Mouse (Mus musculus): ENCODE measurements around the gene Gm1043. TPM values are rescaled to one million over a fixed set of nuclear protein-coding genes. Genes with fewer than 3 reads are reported as not detected.
A peak's percentile ranks its signal among the peaks of the same experiment; 100 is the strongest.

Gene Gm1043
- total RNA-seq, 4 experiments from 2014 or later, result 0.44 to 1.7 (median 1.1) TPM

GRCm38 (mm10) chr5:37073660-37074059 is 11.5 kb upstream of the Gm1043 start:
- DNase-seq, result no peak

DNA sequence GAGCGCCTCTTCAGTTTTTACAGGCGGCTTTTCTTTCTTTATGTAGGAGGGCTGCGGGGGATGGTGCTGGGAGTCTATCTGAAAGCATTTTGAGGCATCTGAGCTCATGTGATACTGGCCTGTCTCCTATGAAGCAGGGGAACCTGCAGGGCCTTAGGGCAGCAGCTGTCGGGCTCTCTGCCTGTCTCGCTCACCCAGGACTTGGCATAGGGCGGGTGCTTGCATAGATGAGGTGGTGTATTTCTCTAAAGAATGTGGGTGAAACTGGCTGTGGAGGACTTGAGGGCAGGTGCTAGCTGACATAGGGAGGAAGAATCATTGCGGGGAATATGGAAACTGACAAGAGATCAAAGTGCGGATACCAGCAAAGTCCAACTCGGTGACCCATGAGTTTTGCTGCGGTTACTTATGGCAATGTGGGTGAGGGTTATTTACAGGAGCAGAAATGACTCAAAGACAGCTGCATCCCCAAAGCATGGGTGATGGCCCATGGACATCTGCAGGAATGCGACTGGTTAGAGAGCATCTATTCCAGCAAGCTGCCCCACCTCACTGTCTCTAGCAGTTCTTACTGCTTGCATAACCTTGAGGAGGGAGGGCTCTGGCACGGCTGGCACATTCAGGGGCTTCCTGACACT is 8.4 kb upstream of the Gm1043 start:
- no peak for DNase-seq

DNA sequence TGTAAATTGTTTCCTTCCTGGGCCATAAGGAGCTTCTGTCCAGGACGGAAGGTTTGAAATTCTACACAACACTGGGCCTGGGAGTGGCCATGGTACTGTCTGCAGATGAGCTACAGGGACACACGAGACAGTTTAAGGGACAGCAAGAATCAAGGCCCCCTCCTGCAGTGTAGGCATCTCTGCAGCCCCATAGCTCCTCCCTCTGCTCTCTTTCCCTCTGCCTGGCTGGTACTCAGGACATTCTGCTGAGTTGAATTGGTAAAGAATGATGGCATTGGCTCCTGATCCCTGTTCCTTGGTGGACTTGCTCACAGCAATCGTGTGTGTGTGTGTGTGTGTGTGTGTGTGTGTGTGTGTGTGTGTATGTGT is 7.9 kb upstream of the Gm1043 start:
- DNase-seq, result no peak

- DNase-seq, result no peak
Measured at GRCm38 (mm10) chr5:37079484-37079883, 5.7 kb upstream of the Gm1043 start.

GRCm38 (mm10) chr5:37080601-37081000 is 4.6 kb upstream of the Gm1043 start:
- DNase-seq, result no peak

DNA sequence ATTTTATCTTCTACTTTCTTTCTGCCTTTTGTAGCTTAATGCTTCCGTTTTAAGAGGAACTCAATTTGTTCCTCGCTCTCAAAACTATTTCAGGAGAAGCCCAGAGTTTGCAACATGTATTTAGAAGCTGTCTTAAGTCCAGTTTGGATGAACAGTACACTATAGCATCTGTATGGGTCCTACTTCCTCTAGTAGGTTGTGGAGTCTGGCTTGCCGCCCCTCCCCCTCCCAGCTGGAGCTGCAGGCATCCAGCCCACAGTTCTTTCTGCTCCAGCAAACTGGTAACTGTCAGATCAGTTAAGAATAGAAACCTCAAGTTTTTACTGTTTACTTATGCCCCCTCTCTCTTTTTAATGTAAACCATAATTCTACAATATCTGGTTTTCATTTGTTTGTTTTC is 2.8 kb upstream of the Gm1043 start:
- DNase-seq, result no peak

GRCm38 (mm10) chr5:37083209-37083770 is 1.9 kb upstream of the Gm1043 start:
- no peak for DNase-seq

- no peak for DNase-seq
Measured at GRCm38 (mm10) chr5:37083850-37084249, 1.3 kb upstream of the Gm1043 start.

GRCm38 (mm10) chr5:37085918-37086317 is 748 bp downstream of the Gm1043 start:
- DNase-seq, result no peak

DNA sequence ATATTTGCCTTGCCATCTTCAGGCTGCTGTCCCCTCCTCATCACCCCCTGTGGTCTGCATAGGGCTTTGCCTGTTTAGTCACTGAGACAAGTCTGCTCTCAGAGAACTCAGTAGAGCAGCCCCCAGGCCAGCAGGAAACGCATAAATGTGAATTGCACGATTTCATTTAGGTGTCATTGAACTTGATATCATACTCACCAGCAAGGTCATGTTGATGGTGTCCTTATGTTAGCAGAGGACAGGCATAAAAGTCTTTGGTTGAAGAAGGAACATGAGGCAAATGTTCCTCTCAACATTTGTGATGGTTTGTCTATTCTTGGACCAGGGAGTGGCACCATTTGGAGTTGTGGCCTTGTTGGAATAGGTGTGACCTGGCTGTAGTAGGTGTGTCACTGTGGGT is 2.6 kb downstream of the Gm1043 start:
- DNase-seq, result no peak

GRCm38 (mm10) chr5:37088342-37089108 is 3.4 kb downstream of the Gm1043 start:
- DNase-seq, result no peak

DNA sequence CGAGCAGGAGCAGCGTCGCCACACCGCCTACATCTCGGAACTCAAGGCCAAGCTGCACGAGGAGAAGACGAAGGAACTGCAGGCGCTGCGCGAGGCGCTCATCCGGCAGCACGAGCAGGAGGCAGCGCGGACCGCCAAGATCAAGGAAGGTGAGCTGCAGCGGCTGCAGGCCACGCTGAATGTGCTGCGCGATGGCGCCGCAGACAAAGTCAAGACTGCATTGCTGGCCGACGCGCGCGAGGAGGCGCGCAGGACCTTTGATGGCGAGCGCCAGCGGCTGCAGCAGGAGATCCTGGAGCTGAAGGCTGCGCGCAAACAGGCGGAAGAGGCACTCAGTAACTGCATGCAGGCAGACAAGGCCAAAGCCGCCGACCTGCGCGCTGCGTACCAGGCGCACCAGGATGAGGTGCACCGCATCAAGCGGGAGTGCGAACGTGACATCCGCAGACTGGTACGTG is 6.0 kb downstream of the Gm1043 start:
- DNase-seq, result peak; percentile 18

- DNase-seq, result peak; percentile 23
Measured at GRCm38 (mm10) chr5:37094941-37095340, 9.8 kb downstream of the Gm1043 start.

DNA sequence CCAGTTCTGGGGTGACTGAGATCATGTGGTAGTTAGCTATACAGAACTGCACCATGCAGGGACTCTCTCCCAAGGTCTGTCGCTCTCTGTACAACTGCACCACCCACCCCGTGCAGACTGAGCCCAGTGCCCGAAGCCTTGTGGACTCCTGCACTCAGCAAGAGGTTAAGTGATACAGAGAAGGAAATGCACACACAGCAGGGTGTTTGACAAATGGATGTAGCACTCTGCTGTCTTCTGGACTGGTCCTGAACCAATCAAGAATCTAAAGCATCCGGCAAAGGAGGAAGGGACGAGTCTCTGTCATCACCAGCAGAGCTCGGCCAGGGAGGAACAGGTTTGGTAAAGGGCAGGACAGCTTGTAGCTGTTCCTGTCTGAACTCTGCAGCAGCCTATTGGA is 12.4 kb downstream of the Gm1043 start:
- DNase-seq, result no peak

DNA sequence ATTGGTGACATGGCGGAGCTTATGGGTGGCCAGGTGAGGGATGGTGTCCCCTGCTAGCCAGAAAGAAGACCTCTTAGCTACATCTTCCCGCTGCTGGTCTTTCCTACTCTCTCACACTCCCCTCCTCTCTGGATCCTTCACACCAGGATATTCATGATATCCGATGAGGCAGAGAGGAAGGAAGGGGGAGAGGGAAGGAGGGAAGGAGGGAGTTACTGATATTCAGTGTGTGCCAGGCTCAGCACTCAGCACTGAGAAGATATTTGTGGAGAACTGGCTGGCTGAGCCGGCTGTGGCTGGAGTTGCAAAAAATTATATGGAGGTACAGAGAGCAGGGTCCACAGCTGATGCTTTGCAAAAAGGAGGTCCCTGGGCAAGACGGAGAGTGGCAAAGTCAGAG is 15.6 kb downstream of the Gm1043 start:
- DNase-seq, result no peak

DNA sequence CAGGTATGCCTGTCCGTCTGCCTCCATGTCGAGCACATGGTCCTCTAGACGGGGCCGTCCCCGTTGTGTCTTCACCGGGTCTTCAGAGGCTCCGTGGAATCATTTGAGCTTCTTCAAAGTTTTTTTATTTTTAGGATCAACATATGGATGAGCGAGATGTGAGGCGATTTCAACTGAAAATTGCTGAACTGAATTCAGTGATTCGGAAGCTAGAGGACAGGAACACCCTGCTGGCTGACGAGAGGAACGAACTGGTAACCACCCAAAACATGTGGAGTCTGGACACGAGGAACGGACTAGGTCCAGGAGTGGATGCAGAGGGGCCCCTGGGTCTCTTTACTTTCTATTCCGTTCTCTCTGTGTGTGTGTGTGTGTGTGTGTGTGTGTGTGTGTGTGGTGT is 16.5 kb downstream of the Gm1043 start:
- DNase-seq, result no peak

DNA sequence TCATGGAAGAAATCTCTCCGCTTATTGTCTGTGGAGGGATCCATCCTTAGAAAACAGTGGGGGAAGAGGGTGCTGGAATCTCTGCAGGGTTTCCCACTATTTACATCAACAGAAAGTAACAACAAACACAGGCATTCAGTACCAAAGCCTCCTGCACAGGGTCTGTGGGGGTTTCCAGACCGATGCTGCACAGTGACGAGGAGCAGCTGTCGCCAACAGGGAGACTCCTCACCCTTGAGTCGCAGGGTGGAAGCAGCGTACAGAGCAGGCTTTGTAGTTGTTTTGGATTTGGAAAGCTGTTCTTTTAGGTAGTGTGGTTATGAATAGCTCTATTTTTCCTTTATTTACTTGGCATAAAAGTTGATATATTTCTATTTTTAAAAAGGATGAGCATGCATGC is 16.9 kb downstream of the Gm1043 start:
- DNase-seq, result no peak

- no peak for DNase-seq
Measured at GRCm38 (mm10) chr5:37105531-37106456, 20.6 kb downstream of the Gm1043 start.

DNA sequence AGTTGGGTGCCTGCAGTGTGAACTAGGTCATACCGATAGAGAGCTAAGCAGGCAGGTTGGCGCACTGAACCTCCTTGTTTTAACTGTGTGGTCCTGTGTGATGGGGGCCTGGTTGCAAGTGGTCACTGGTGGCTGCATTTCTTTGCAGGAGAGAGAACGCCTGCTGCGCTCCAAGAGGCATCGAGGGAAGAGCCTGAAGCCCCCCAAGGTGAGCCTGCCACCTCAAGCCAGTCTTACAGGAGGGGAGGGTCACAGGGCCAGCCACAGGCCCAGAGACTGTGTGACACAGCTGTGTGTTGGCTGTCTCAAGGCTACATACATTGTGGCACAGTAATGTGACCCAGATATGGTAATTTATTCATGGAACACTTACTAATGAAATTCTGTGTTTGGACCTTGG is 21.9 kb downstream of the Gm1043 start:
- no peak for DNase-seq

DNA sequence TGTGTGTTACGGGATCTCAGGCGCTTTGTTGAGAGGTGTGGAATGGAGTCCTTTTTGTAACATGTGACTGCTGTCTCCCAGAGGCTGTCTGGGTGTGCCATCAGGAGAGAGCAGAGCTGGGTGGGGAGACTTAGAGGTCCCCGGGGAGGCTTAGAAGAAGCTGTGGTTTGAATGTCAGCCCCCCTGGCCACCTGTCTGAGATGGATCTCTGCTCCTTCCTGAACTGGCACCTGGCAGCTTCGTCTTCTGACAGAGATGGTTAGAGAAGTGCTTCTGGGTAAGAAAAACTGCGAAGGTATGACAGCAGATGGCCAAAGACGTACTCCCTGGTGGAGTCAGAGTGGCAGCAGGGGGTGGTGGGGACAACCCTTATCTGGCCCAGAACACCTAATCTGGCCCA is 22.4 kb downstream of the Gm1043 start:
- DNase-seq, result no peak

- DNase-seq, result peak; percentile 58
Measured at GRCm38 (mm10) chr5:37109280-37109849, 24.2 kb downstream of the Gm1043 start.

GRCm38 (mm10) chr5:37112389-37112788 is 27.2 kb downstream of the Gm1043 start:
- no peak for DNase-seq
